Mouse (Mus musculus) gastrocnemius, adult 8-10 months (tissue): Measurements from ENCODE around the gene Golga4. TPM values are rescaled to one million over a fixed set of nuclear protein-coding genes. Genes with fewer than 3 reads are reported as not detected.
A peak's percentile ranks its signal among the peaks of the same experiment; 100 is the strongest.

Experiments
- DNase-seq, 2 experiments: peaks; one replicate each; pipeline ENCODE4 v3.0.0; 2022; ENCODE audit warnings: low spot score in 2 of 2
- total RNA-seq, 4 experiments: library from RNA; stranded (reverse); gene quantifications; 2 replicates each; pipeline ENCODE4 v1.2.4; 2022

Golga4 gene
- total RNA-seq, result 100 to 1,000 TPM; 399 to 503 (median 431) TPM

GRCm38 (mm10) chr9:118506020-118506403 is at the start of gene Golga4:
TSS of gene Golga4 (plus strand) at chr9:118506267.
- DNase-seq, result peak; percentile 69 to 81

- no peak for DNase-seq
Measured at GRCm38 (mm10) chr9:118456405-118456804, 49.7 kb upstream of the Golga4 start.

GRCm38 (mm10) chr9:118458039-118458438 is 48.0 kb upstream of the Golga4 start:
- no peak for DNase-seq

GRCm38 (mm10) chr9:118464031-118464430 is 42.0 kb upstream of the Golga4 start:
- DNase-seq, result no peak

GRCm38 (mm10) chr9:118468301-118468700 is 37.8 kb upstream of the Golga4 start:
- no peak for DNase-seq

- DNase-seq, result no peak
Measured at GRCm38 (mm10) chr9:118469272-118469671, 36.8 kb upstream of the Golga4 start.

- DNase-seq, result no peak
Measured at GRCm38 (mm10) chr9:118471296-118471695, 34.8 kb upstream of the Golga4 start.

- no peak for DNase-seq
Measured at GRCm38 (mm10) chr9:118476211-118476765, 29.8 kb upstream of the Golga4 start.

GRCm38 (mm10) chr9:118476766-118477271 is 29.2 kb upstream of the Golga4 start:
- no peak for DNase-seq

- DNase-seq, result no peak
Measured at GRCm38 (mm10) chr9:118477281-118477931, 28.7 kb upstream of the Golga4 start.

- no peak for DNase-seq
Measured at GRCm38 (mm10) chr9:118477961-118478360, 28.1 kb upstream of the Golga4 start, which contains the start of gene Eomes. TSS of gene Eomes (plus strand) at chr9:118478212.

GRCm38 (mm10) chr9:118478458-118478838 is 27.6 kb upstream of the Golga4 start:
- DNase-seq, result no peak

GRCm38 (mm10) chr9:118478839-118479507 is 27.1 kb upstream of the Golga4 start:
- DNase-seq, result no peak

GRCm38 (mm10) chr9:118479508-118480291 is 26.4 kb upstream of the Golga4 start:
- no peak for DNase-seq

GRCm38 (mm10) chr9:118480292-118480690 is 25.8 kb upstream of the Golga4 start:
- no peak for DNase-seq

- DNase-seq, result no peak
Measured at GRCm38 (mm10) chr9:118482210-118482609, 23.9 kb upstream of the Golga4 start.

- no peak for DNase-seq
Measured at GRCm38 (mm10) chr9:118486361-118487095, 19.5 kb upstream of the Golga4 start.

- no peak for DNase-seq
Measured at GRCm38 (mm10) chr9:118487096-118487395, 19.0 kb upstream of the Golga4 start.

GRCm38 (mm10) chr9:118487636-118488035 is 18.4 kb upstream of the Golga4 start:
- DNase-seq, result no peak

- peak in 1 of 2 experiments; percentile 20 for DNase-seq
Measured at GRCm38 (mm10) chr9:118488138-118488895, 17.8 kb upstream of the Golga4 start.
